Comparison of ENCODE assay signal across 37 mouse cellular contexts in the genomic region with DNA sequence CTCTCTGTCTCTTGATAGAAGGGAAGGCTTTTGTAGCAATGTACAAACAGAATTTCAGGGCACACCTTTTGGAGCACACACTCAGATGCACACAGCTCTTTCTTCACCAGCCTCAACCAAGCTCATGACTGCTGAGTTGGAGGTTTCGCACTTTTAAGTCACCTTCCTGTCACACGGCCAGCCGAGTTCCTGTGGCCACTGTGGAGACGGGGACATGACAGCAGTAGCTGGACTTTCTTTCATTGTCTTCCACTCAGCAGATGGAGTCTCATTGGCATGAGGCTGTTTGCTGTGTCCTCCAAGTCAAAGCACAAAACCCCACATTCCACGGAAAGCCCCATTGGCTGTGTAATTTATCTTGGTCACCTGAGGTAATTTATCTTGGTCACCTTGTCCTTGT. TPM values are rescaled to one million over a fixed set of nuclear protein-coding genes. Genes with fewer than 3 reads are reported as not detected.
"Had no signal": no experiment of that assay in that cellular context is flagged by ENCODE, and none has a peak within 500 bp of the region (broad histone marks: within the 10 kb centered on the region; RNA-seq: fewer than 3 reads in every experiment).

No protein-coding gene starts in this region.

- H3K27ac ChIP-seq: heart, embryonic 10.5 days; hindbrain, embryonic 13.5 days; hindbrain, embryonic 15.5 days; hindbrain, postnatal 0 days; layer of hippocampus, adult 2 months; left cerebral cortex, adult 2 months; limb, embryonic 13.5 days; limb, embryonic 15.5 days; liver, embryonic 12.5 days had no signal

- H3K4me3 ChIP-seq: heart, embryonic 10.5 days; heart, embryonic 12.5 days; hindbrain, embryonic 13.5 days; hindbrain, embryonic 15.5 days; layer of hippocampus, adult 2 months; left cerebral cortex, adult 2 months; limb, embryonic 13.5 days; limb, embryonic 15.5 days; liver, embryonic 12.5 days had no signal

- ATAC-seq: hindbrain, postnatal 0 days; intestine, embryonic 16.5 days; liver, embryonic 12.5 days had no signal

- H3K9me3 ChIP-seq: heart, embryonic 10.5 days; hindbrain, embryonic 15.5 days; limb, embryonic 13.5 days; limb, embryonic 15.5 days; liver, embryonic 12.5 days had no signal

- H3K4me2 ChIP-seq: heart, embryonic 12.5 days; hindbrain, embryonic 13.5 days; hindbrain, embryonic 15.5 days; limb, embryonic 13.5 days; limb, embryonic 15.5 days; liver, embryonic 12.5 days had no signal

- H3K9ac ChIP-seq: heart, embryonic 12.5 days; hindbrain, embryonic 13.5 days; hindbrain, embryonic 15.5 days; limb, embryonic 13.5 days; limb, embryonic 15.5 days; liver, embryonic 12.5 days had no signal

- H3K36me3 ChIP-seq: heart, embryonic 10.5 days; heart, embryonic 12.5 days; hindbrain, embryonic 13.5 days; hindbrain, embryonic 15.5 days; limb, embryonic 13.5 days; limb, embryonic 15.5 days; liver, embryonic 12.5 days had no signal

- H3K27me3 ChIP-seq: heart, embryonic 12.5 days; hindbrain, embryonic 15.5 days; liver, embryonic 12.5 days had no signal

- DNase-seq: gastrocnemius, postnatal 14 days; gastrocnemius, postnatal 36 days; heart, adult 18-20 months; heart, postnatal 10 days; kidney, adult 11 months; kidney, adult 2 months; kidney, postnatal 10 days; kidney, postnatal 25 days; kidney, postnatal 4 days; left cerebral cortex, postnatal 4 days had no signal

RNA-seq across cellular contexts. Expression of a gene that starts 24.5 kb away (rescaled TPM):
- total RNA-seq: gastrocnemius, adult 18-20 months; gastrocnemius, adult 8-10 months; gastrocnemius, postnatal 14 days; gastrocnemius, postnatal 36 days; heart, adult 18-20 months; heart, adult 8-10 months; heart, postnatal 10 days; heart, postnatal 25 days; hematopoietic stem cell, adult 5-6 weeks; hindbrain, postnatal 0 days; layer of hippocampus, adult 2 months; layer of hippocampus, postnatal 10 days; layer of hippocampus, postnatal 25 days; left cerebral cortex, adult 2 months; left cerebral cortex, postnatal 14 days; left cerebral cortex, postnatal 4 days; liver, adult 2 months had no signal
- polyA plus RNA-seq: heart, embryonic 10.5 days; heart, embryonic 12.5 days; heart, embryonic 14.5 days; heart, embryonic 16.5 days; hindbrain, embryonic 11.5 days; hindbrain, embryonic 13.5 days; hindbrain, embryonic 15.5 days; hindbrain, postnatal 0 days; intestine, embryonic 14.5 days; intestine, embryonic 16.5 days; kidney, embryonic 14.5 days; kidney, embryonic 16.5 days; limb, embryonic 11.5 days; limb, embryonic 13.5 days; limb, embryonic 15.5 days; liver, adult 2 months; liver, embryonic 12.5 days had no signal

RNA-seq across cellular contexts. Expression of a gene that starts 25.2 kb away (rescaled TPM):
- total RNA-seq: hematopoietic stem cell, adult 5-6 weeks had no signal

RNA-seq across cellular contexts. Expression of a gene that starts 36.4 kb away (rescaled TPM):
- total RNA-seq: gastrocnemius, adult 18-20 months; gastrocnemius, adult 8-10 months; gastrocnemius, postnatal 14 days; gastrocnemius, postnatal 36 days; heart, adult 18-20 months; heart, adult 8-10 months; heart, postnatal 10 days; heart, postnatal 25 days; hematopoietic stem cell, adult 5-6 weeks; hindbrain, postnatal 0 days; layer of hippocampus, adult 2 months; layer of hippocampus, postnatal 10 days; layer of hippocampus, postnatal 25 days; left cerebral cortex, adult 2 months; left cerebral cortex, postnatal 14 days; left cerebral cortex, postnatal 4 days; liver, adult 2 months had no signal
- polyA plus RNA-seq: heart, embryonic 10.5 days; heart, embryonic 12.5 days; heart, embryonic 14.5 days; heart, embryonic 16.5 days; hindbrain, embryonic 11.5 days; hindbrain, embryonic 13.5 days; hindbrain, embryonic 15.5 days; hindbrain, postnatal 0 days; intestine, embryonic 14.5 days; intestine, embryonic 16.5 days; kidney, adult 2 months; kidney, embryonic 14.5 days; kidney, embryonic 16.5 days; limb, embryonic 11.5 days; limb, embryonic 13.5 days; limb, embryonic 15.5 days; liver, adult 2 months; liver, embryonic 12.5 days had no signal
